Mouse (Mus musculus) kidney, adult 2 months (tissue): ENCODE data around the gene Cradd.

Experiments used
- CTCF ChIP-seq: fragments of 200-500 bp; conservative IDR thresholded peaks from 2 replicates; pipeline ENCODE4 v1.5.1; 2011; ENCODE audit warnings: low read depth, mild to moderate bottlenecking, control low read depth, low read length, moderate library complexity, mixed read lengths; ENCODE audit not compliant: insufficient read depth, insufficient read length
- POLR2A ChIP-seq: fragments of 200-500 bp; IDR thresholded peaks from one replicate; pipeline ENCODE4 v1.6.1; 2011; ENCODE audit warnings: low read depth, low read length, control low read depth

- TF ChIP-seq CTCF: no peak
- no peak for TF ChIP-seq POLR2A
Observed at GRCm38 (mm10) chr10:95139645-95140044, 184.3 kb downstream of the Cradd start.
